Comparison of ENCODE assay signal across 9 mouse cellular contexts in genomic region chr16:59846574-59846973, GRCm38 (mm10).
DNase-seq lines count a peak whose midpoint lies in the region; ATAC-seq lines count a peak whose summit lies in the region.
"Had no signal": no experiment of that assay in that cellular context is flagged by ENCODE, and none has a peak within 500 bp of the region (broad histone marks: within the 10 kb centered on the region; RNA-seq: fewer than 3 reads in every experiment).

No protein-coding gene starts in this region.

- intact Hi-C loops in heart, postnatal 10 days (cut with DNase I) = no loop called here
- intact Hi-C loops in heart, postnatal 25 days (cut with DNase I) = no loop called here

- H3K36me3 ChIP-seq in kidney, embryonic 16.5 days (ENCODE audit: insufficient read depth, low read length) = no peaks in the 10 kb centered on the region

- no peaks in the 10 kb centered on the region for H3K4me1 ChIP-seq in kidney, embryonic 16.5 days (ENCODE audit: insufficient read depth, low read length)

- H3K4me2 ChIP-seq in kidney, embryonic 16.5 days (replicated peaks; ENCODE audit: low read depth, low read length) = no peak overlapping the region

- peak; percentile 54; the same call in 1 of the 2 replicates for ATAC-seq in kidney, embryonic 16.5 days (ENCODE audit: low FRiP score, low TSS enrichment)

- no peak overlapping the region for H3K27ac ChIP-seq in kidney, embryonic 16.5 days (ENCODE audit: low read length)

- H3K9me3 ChIP-seq in kidney, embryonic 16.5 days (ENCODE audit: low read length) = no peaks in the 10 kb centered on the region

- H3K9ac ChIP-seq in kidney, embryonic 16.5 days (replicated peaks; ENCODE audit: low read length) = no peak overlapping the region

- H3K4me3 ChIP-seq in kidney, embryonic 16.5 days (ENCODE audit: low read length) = no peak overlapping the region
- H3K4me3 ChIP-seq: myocyte had no signal

- DNase-seq in heart, postnatal 10 days = peak; percentile 7 to 24
- DNase-seq in heart, postnatal 25 days (ENCODE audit: low spot score) = no peak
- DNase-seq in testis, postnatal 10 days (ENCODE audit: low spot score) = peak; percentile 55
- DNase-seq in testis, postnatal 14 days (ENCODE audit: low spot score) = no peak
- peak; percentile 9 for DNase-seq in cerebellum, adult 9-11 months
- DNase-seq in retina, postnatal 7 days (ENCODE audit: low read depth, low spot score) = peak; percentile 17
- DNase-seq in spleen, postnatal 36 days (ENCODE audit: low spot score in 2 of 2) = no peak

- no peaks in the 10 kb centered on the region for H3K27me3 ChIP-seq in kidney, embryonic 16.5 days (ENCODE audit: insufficient read depth, low read length)

- 13% methylated on average over 3 of the region's 3 CpGs for WGBS in kidney, embryonic 16.5 days

Comparison
In these comparisons a context has a peak if more than half of its experiments do, and no peak if none do; other contexts are left out.
1. DNase-seq: peak in heart, postnatal 10 days (2 of 2), testis, postnatal 10 days (single experiment), cerebellum, adult 9-11 months (single experiment) and retina, postnatal 7 days (single experiment); none in heart, postnatal 25 days (single experiment), testis, postnatal 14 days (single experiment) and spleen, postnatal 36 days (0 of 2).